Mouse (Mus musculus) intestine, embryonic 15.5 days (tissue): ENCODE data around the gene Tk2. TPM values are rescaled to one million over a fixed set of nuclear protein-coding genes. Genes with fewer than 3 reads are reported as not detected.

Experiments
- polyA plus RNA-seq: library from polyadenylated mRNA; unstranded; fragments of >200 nt; fragmentation: Nextera tagmentation; extraction: Ambion mirVana; gene quantifications from 2 replicates; pipeline ENCODE4 v1.2.1, GENCODE M21; 2015

The Tk2 gene
- polyA plus RNA-seq, 1 experiment from 2014 or later = 14.2 TPM

Other genes with a start within 250 kb of the Tk2 start
- 25.3 and 26.0 TPM in 2 replicates for gene Cdh5, start 146.9 kb downstream of the Tk2 start, polyA plus RNA-seq
- gene Bean1, start 78.1 kb downstream of the Tk2 start, polyA plus RNA-seq = 1.00 and 1.3 TPM in 2 replicates
- gene Cklf, start 2.3 kb upstream of the Tk2 start, polyA plus RNA-seq = 37.2 and 41.4 TPM in 2 replicates
- gene Cmtm2a, start 44.6 kb upstream of the Tk2 start, polyA plus RNA-seq = not detected in 2 replicates
- not detected in 2 replicates for gene Gm45711, start 61.5 kb upstream of the Tk2 start, polyA plus RNA-seq
- gene Cmtm1, start 61.6 kb upstream of the Tk2 start, polyA plus RNA-seq = not detected in 2 replicates
- gene Gm11020, start 73.0 kb upstream of the Tk2 start, polyA plus RNA-seq = not detected in 2 replicates
- not detected in 2 replicates for gene Cmtm2b, start 73.7 kb upstream of the Tk2 start, polyA plus RNA-seq
- gene Cmtm3, start 90.9 kb upstream of the Tk2 start, polyA plus RNA-seq = 111 and 126 TPM in 2 replicates
- 6.3 and 6.9 TPM in 2 replicates for gene Cmtm4, start 147.2 kb upstream of the Tk2 start, polyA plus RNA-seq
- 46.0 and 46.1 TPM in 2 replicates for gene Dync1li2, start 194.5 kb upstream of the Tk2 start, polyA plus RNA-seq